Mouse (Mus musculus) limb, embryonic 11.5 days (tissue): ENCODE measurements around the gene Klhl20. TPM values are rescaled to one million over a fixed set of nuclear protein-coding genes. Genes with fewer than 3 reads are reported as not detected.

ENCODE experiments used
- polyA plus RNA-seq: library from polyadenylated mRNA; unstranded; fragments of >200 nt; fragmentation: Nextera tagmentation; extraction: Ambion mirVana; gene quantifications from 2 replicates; pipeline ENCODE4 v1.2.1, GENCODE M21; 2014

The Klhl20 gene
- polyA plus RNA-seq, 1 experiment from 2014 or later, result 18.1 TPM

Other genes starting within 250 kb of the Klhl20 start
- 8.4 and 9.5 TPM in 2 replicates for gene Rc3h1, start 225.1 kb downstream of the Klhl20 start, polyA plus RNA-seq
- gene Serpinc1, start 152.9 kb downstream of the Klhl20 start, polyA plus RNA-seq, result 1.4 and 2.0 TPM in 2 replicates
- gene Zbtb37, start 96.7 kb downstream of the Klhl20 start, polyA plus RNA-seq, result 9.3 and 11.5 TPM in 2 replicates
- 48.0 and 51.6 TPM in 2 replicates for gene Dars2, start 60.9 kb downstream of the Klhl20 start, polyA plus RNA-seq
- 41.7 and 44.8 TPM in 2 replicates for gene Cenpl, start 60.8 kb downstream of the Klhl20 start, polyA plus RNA-seq
- 3.3 and 3.8 TPM in 2 replicates for gene Ankrd45, start 11.2 kb upstream of the Klhl20 start, polyA plus RNA-seq
- gene Tex50, start 27.8 kb upstream of the Klhl20 start, polyA plus RNA-seq, result not detected in 2 replicates
- 635 and 732 TPM in 2 replicates for gene Prdx6, start 119.7 kb upstream of the Klhl20 start, polyA plus RNA-seq